Mouse (Mus musculus): ENCODE measurements around the gene Tll2. TPM values are rescaled to one million over a fixed set of nuclear protein-coding genes. Genes with fewer than 3 reads are reported as not detected.

Tll2 gene
- polyA plus RNA-seq, 1 experiment from 2014 or later: not detected

- Histone ChIP-seq H3K27ac (no peak overlapping the region), H3K27me3 (ENCODE audit: insufficient read depth, poor library complexity, severe bottlenecking) (peaks cover 7% of the 10 kb centered on the region; the same call in 1 of the 2 replicates), H3K9me3 (no peaks in the 10 kb centered on the region), H3K4me1 (no peaks in the 10 kb centered on the region), H3K4me3 (no peak overlapping the region), H3K36me3 (no peaks in the 10 kb centered on the region)
- no peak for DNase-seq (ENCODE audit: low spot score)
- WGBS: 77% methylated on average over 1 of the region's 1 CpGs
These were observed 13.3 kb downstream of the Tll2 start for GRCm38 (mm10) chr19:41193379-41193778.

- Histone ChIP-seq H3K9me3 (no peaks in the 10 kb centered on the region), H3K4me3 (no peak overlapping the region), H3K36me3 (no peaks in the 10 kb centered on the region), H3K27ac (no peak overlapping the region), H3K27me3 (ENCODE audit: insufficient read depth, poor library complexity, severe bottlenecking) (peaks cover 7% of the 10 kb centered on the region; the same call in 1 of the 2 replicates), H3K4me1 (no peaks in the 10 kb centered on the region)
- 80% methylated on average over 4 of the region's 4 CpGs for WGBS
- no peak for DNase-seq (ENCODE audit: low spot score)
These were observed 13.7 kb downstream of the Tll2 start for GRCm38 (mm10) chr19:41192953-41193352.

- Histone ChIP-seq H3K27ac (no peak overlapping the region), H3K27me3 (ENCODE audit: insufficient read depth, poor library complexity, severe bottlenecking) (peaks cover 7% of the 10 kb centered on the region; the same call in 1 of the 2 replicates), H3K9me3 (no peaks in the 10 kb centered on the region), H3K36me3 (no peaks in the 10 kb centered on the region), H3K4me3 (no peak overlapping the region), H3K4me1 (no peaks in the 10 kb centered on the region)
- no peak for DNase-seq (ENCODE audit: low spot score)
- 78% methylated on average over 9 of the region's 9 CpGs for WGBS
These were observed 14.9 kb downstream of the Tll2 start for GRCm38 (mm10) chr19:41191724-41192123.

- Histone ChIP-seq H3K36me3 (no peaks in the 10 kb centered on the region), H3K4me3 (no peak overlapping the region), H3K4me1 (no peaks in the 10 kb centered on the region), H3K9me3 (no peaks in the 10 kb centered on the region), H3K27ac (no peak overlapping the region), H3K27me3 (ENCODE audit: insufficient read depth, poor library complexity, severe bottlenecking) (peaks cover 7% of the 10 kb centered on the region; the same call in 1 of the 2 replicates)
- DNase-seq (ENCODE audit: low spot score): no peak
- WGBS: 67% methylated on average over 6 of the region's 6 CpGs
These were observed 15.7 kb downstream of the Tll2 start for GRCm38 (mm10) chr19:41190876-41191434.

- Histone ChIP-seq H3K9me3 (no peaks in the 10 kb centered on the region), H3K4me1 (no peaks in the 10 kb centered on the region), H3K4me3 (no peak overlapping the region), H3K36me3 (no peaks in the 10 kb centered on the region), H3K27me3 (ENCODE audit: insufficient read depth, poor library complexity, severe bottlenecking) (peaks cover 14% of the 10 kb centered on the region), H3K27ac (no peak overlapping the region)
- no peak for DNase-seq (ENCODE audit: low spot score)
- 27% methylated on average over 6 of the region's 6 CpGs for WGBS
These were observed 29.3 kb downstream of the Tll2 start for GRCm38 (mm10) chr19:41177331-41177730.

GRCm38 (mm10) chr19:41176881-41177280, 29.8 kb downstream of the Tll2 start:
- peaks cover 14% of the 10 kb centered on the region for H3K27me3 ChIP-seq (ENCODE audit: insufficient read depth, poor library complexity, severe bottlenecking)
- WGBS: 75% methylated on average over 2 of the region's 2 CpGs
- no peaks in the 10 kb centered on the region for H3K36me3 ChIP-seq
- H3K4me1 ChIP-seq: no peaks in the 10 kb centered on the region
- no peak overlapping the region for H3K27ac ChIP-seq
- H3K4me3 ChIP-seq: no peak overlapping the region
- no peaks in the 10 kb centered on the region for H3K9me3 ChIP-seq
- no peak for DNase-seq (ENCODE audit: low spot score)

- H3K4me1 ChIP-seq: peaks cover 6% of the 10 kb centered on the region; the same call in 1 of the 2 replicates
- DNase-seq (ENCODE audit: low spot score): no peak
- H3K27me3 ChIP-seq (ENCODE audit: insufficient read depth, poor library complexity, severe bottlenecking): no peaks in the 10 kb centered on the region
- no peaks in the 10 kb centered on the region for H3K9me3 ChIP-seq
- H3K27ac ChIP-seq: no peak overlapping the region
- 83% methylated on average over 5 of the region's 5 CpGs for WGBS
- H3K4me3 ChIP-seq: no peak overlapping the region
- no peaks in the 10 kb centered on the region for H3K36me3 ChIP-seq
These were observed 40.8 kb downstream of the Tll2 start for GRCm38 (mm10) chr19:41165914-41166235.

GRCm38 (mm10) chr19:41165144-41165913, 41.3 kb downstream of the Tll2 start:
- no peak overlapping the region for H3K27ac ChIP-seq
- no peak overlapping the region for H3K4me3 ChIP-seq
- H3K4me1 ChIP-seq: peaks cover 10% of the 10 kb centered on the region
- H3K36me3 ChIP-seq: no peaks in the 10 kb centered on the region
- no peak for DNase-seq (ENCODE audit: low spot score)
- WGBS: 81% methylated on average over 14 of the region's 14 CpGs
- H3K9me3 ChIP-seq: no peaks in the 10 kb centered on the region
- H3K27me3 ChIP-seq (ENCODE audit: insufficient read depth, poor library complexity, severe bottlenecking): no peaks in the 10 kb centered on the region

- no peaks in the 10 kb centered on the region for H3K36me3 ChIP-seq
- 78% methylated on average over 10 of the region's 10 CpGs for WGBS
- no peaks in the 10 kb centered on the region for H3K27me3 ChIP-seq (ENCODE audit: insufficient read depth, poor library complexity, severe bottlenecking)
- no peak overlapping the region for H3K27ac ChIP-seq
- no peaks in the 10 kb centered on the region for H3K9me3 ChIP-seq
- H3K4me3 ChIP-seq: no peak overlapping the region
- no peak for DNase-seq (ENCODE audit: low spot score)
- H3K4me1 ChIP-seq: peaks cover 13% of the 10 kb centered on the region
These were observed 42.1 kb downstream of the Tll2 start for GRCm38 (mm10) chr19:41164447-41165095.

GRCm38 (mm10) chr19:41160388-41160787, 46.2 kb downstream of the Tll2 start:
- Histone ChIP-seq H3K27me3 (ENCODE audit: insufficient read depth, poor library complexity, severe bottlenecking) (no peaks in the 10 kb centered on the region), H3K4me1 (peaks cover 13% of the 10 kb centered on the region), H3K9me3 (no peaks in the 10 kb centered on the region), H3K4me3 (no peak overlapping the region), H3K36me3 (no peaks in the 10 kb centered on the region), H3K27ac (no peak overlapping the region)
- WGBS: 44% methylated on average over 14 of the region's 14 CpGs
- no peak for DNase-seq (ENCODE audit: low spot score)

GRCm38 (mm10) chr19:41154681-41155080, 52.0 kb downstream of the Tll2 start:
- Histone ChIP-seq H3K36me3 (no peaks in the 10 kb centered on the region), H3K9me3 (no peaks in the 10 kb centered on the region), H3K27ac (no peak overlapping the region), H3K4me3 (no peak overlapping the region), H3K4me1 (no peaks in the 10 kb centered on the region), H3K27me3 (ENCODE audit: insufficient read depth, poor library complexity, severe bottlenecking) (no peaks in the 10 kb centered on the region)
- no peak for DNase-seq (ENCODE audit: low spot score)
- 74% methylated on average over 7 of the region's 7 CpGs for WGBS

GRCm38 (mm10) chr19:41152462-41152861, 54.2 kb downstream of the Tll2 start:
- WGBS: 86% methylated on average over 4 of the region's 4 CpGs
- DNase-seq (ENCODE audit: low spot score): no peak
- H3K4me3 ChIP-seq: no peak overlapping the region
- H3K27ac ChIP-seq: no peak overlapping the region
- no peaks in the 10 kb centered on the region for H3K27me3 ChIP-seq (ENCODE audit: insufficient read depth, poor library complexity, severe bottlenecking)
- no peaks in the 10 kb centered on the region for H3K9me3 ChIP-seq
- no peaks in the 10 kb centered on the region for H3K36me3 ChIP-seq
- no peaks in the 10 kb centered on the region for H3K4me1 ChIP-seq

- no peak overlapping the region for H3K27ac ChIP-seq
- no peaks in the 10 kb centered on the region for H3K4me1 ChIP-seq
- H3K27me3 ChIP-seq (ENCODE audit: insufficient read depth, poor library complexity, severe bottlenecking): no peaks in the 10 kb centered on the region
- no peak for DNase-seq (ENCODE audit: low spot score)
- 84% methylated on average over 3 of the region's 3 CpGs for WGBS
- H3K36me3 ChIP-seq: no peaks in the 10 kb centered on the region
- no peaks in the 10 kb centered on the region for H3K9me3 ChIP-seq
- no peak overlapping the region for H3K4me3 ChIP-seq
These were observed 54.6 kb downstream of the Tll2 start for GRCm38 (mm10) chr19:41152016-41152370.
